ENCODE assay signal across 9 mouse cellular contexts in genomic region chr2:14054716-14055115, GRCm38 (mm10). TPM values are rescaled to one million over a fixed set of nuclear protein-coding genes. Genes with fewer than 3 reads are reported as not detected.
A peak's percentile ranks its signal among the peaks of the same experiment; 100 is the strongest.
DNase-seq lines count a peak whose midpoint lies in the region; ATAC-seq and TF ChIP-seq lines count a peak whose summit lies in the region.
"Had no signal": no experiment of that assay in that cellular context is flagged by ENCODE, and none has a peak within 500 bp of the region (broad histone marks: within the 10 kb centered on the region; RNA-seq: fewer than 3 reads in every experiment).

No protein-coding gene starts in this region.

- peak overlapping the region; percentile 68 for H3K4me3 ChIP-seq in heart, embryonic 15.5 days
- peak overlapping the region; percentile 67 for H3K4me3 ChIP-seq in bone marrow, adult 2 months (replicated peaks; ENCODE audit: control insufficient read depth, low read depth, low read length)
- H3K4me3 ChIP-seq in hindbrain, embryonic 14.5 days (replicated peaks; ENCODE audit: low read length), result peak overlapping the region; percentile 83
- H3K4me3 ChIP-seq in midbrain, embryonic 12.5 days, result peak overlapping the region; percentile 74

- no peaks in the 10 kb centered on the region for H3K9me3 ChIP-seq in heart, embryonic 15.5 days (replicated peaks)
- no peaks in the 10 kb centered on the region for H3K9me3 ChIP-seq in hindbrain, embryonic 14.5 days (ENCODE audit: control insufficient read depth, low read length)
- no peaks in the 10 kb centered on the region for H3K9me3 ChIP-seq in midbrain, embryonic 12.5 days

- peak overlapping the region; percentile 78 for H3K4me2 ChIP-seq in heart, embryonic 15.5 days
- peak overlapping the region; percentile 75 for H3K4me2 ChIP-seq in hindbrain, embryonic 14.5 days (replicated peaks)
- H3K4me2 ChIP-seq in midbrain, embryonic 12.5 days (replicated peaks), result peak overlapping the region; percentile 74

- peak overlapping the region; percentile 76 for H3K9ac ChIP-seq in heart, embryonic 15.5 days
- H3K9ac ChIP-seq in hindbrain, embryonic 14.5 days, result peak overlapping the region; percentile 93
- H3K9ac ChIP-seq in midbrain, embryonic 12.5 days (replicated peaks), result peak overlapping the region; percentile 76

- H3K27me3 ChIP-seq in heart, embryonic 15.5 days, result no peaks in the 10 kb centered on the region
- no peaks in the 10 kb centered on the region for H3K27me3 ChIP-seq in hindbrain, embryonic 14.5 days (ENCODE audit: control insufficient read depth, insufficient read depth, low read length)
- no peaks in the 10 kb centered on the region; the same call in 1 of the 2 replicates for H3K27me3 ChIP-seq in midbrain, embryonic 12.5 days

- ATAC-seq in heart, embryonic 15.5 days (replicated peaks; ENCODE audit: insufficient number of reproducible peaks, insufficient read depth, low FRiP score, low read depth), result no peak
- 0 out of 2 replicates have a peak, but pooled peaks have one; percentile 3 for ATAC-seq in hindbrain, embryonic 14.5 days (ENCODE audit: low FRiP score)
- ATAC-seq in midbrain, embryonic 12.5 days (ENCODE audit: low FRiP score, low read depth), result peak; percentile 17

- TF ChIP-seq CTCF in bone marrow, adult 2 months (IDR thresholded peaks at IDR 0.05; ENCODE audit: control insufficient read depth, insufficient read depth, low read length), result no peak

- TF ChIP-seq POLR2A in bone marrow, adult 2 months (IDR thresholded peaks at IDR 0.05; ENCODE audit: borderline replicate concordance, control insufficient read depth, low read depth, low read length), result no peak

- H3K4me1 ChIP-seq in heart, embryonic 15.5 days (replicated peaks), result peaks cover 11% of the 10 kb centered on the region
- H3K4me1 ChIP-seq in bone marrow, adult 2 months (ENCODE audit: control insufficient read depth, insufficient read depth, low read length), result no peaks in the 10 kb centered on the region
- peaks cover 12% of the 10 kb centered on the region; the same call in 1 of the 2 replicates for H3K4me1 ChIP-seq in hindbrain, embryonic 14.5 days (replicated peaks; ENCODE audit: control insufficient read depth, insufficient read depth, low read length)
- 0 out of 2 replicates have a peak, but pooled peaks cover 14% of the 10 kb centered on the region for H3K4me1 ChIP-seq in midbrain, embryonic 12.5 days

- 6% methylated on average over 6 of the region's 6 CpGs for WGBS in heart, embryonic 15.5 days
- 6% methylated on average over 6 of the region's 6 CpGs for WGBS in bone marrow, adult 2 months
- WGBS in hindbrain, embryonic 14.5 days, result 5% methylated on average over 6 of the region's 6 CpGs
- WGBS in midbrain, embryonic 12.5 days, result 5% methylated on average over 6 of the region's 6 CpGs

- H3K27ac ChIP-seq in heart, embryonic 15.5 days, result peak overlapping the region; percentile 99
- peak overlapping the region; percentile 43; the same call in 1 of the 2 replicates for H3K27ac ChIP-seq in bone marrow, adult 2 months (ENCODE audit: control insufficient read depth, insufficient read depth, low read depth, low read length, poor library complexity)
- H3K27ac ChIP-seq in hindbrain, embryonic 14.5 days, result peak overlapping the region; percentile 97
- H3K27ac ChIP-seq in midbrain, embryonic 12.5 days (replicated peaks), result peak overlapping the region; percentile 88

- no peaks in the 10 kb centered on the region for H3K36me3 ChIP-seq in heart, embryonic 15.5 days
- no peaks in the 10 kb centered on the region for H3K36me3 ChIP-seq in hindbrain, embryonic 14.5 days (replicated peaks; ENCODE audit: control insufficient read depth, insufficient read depth)
- H3K36me3 ChIP-seq in midbrain, embryonic 12.5 days, result no peaks in the 10 kb centered on the region

- DNase-seq in heart, adult 9 months (ENCODE audit: low spot score in 2 of 2), result no peak
- DNase-seq in hindbrain, embryonic 14.5 days (ENCODE audit: low spot score), result no peak
- DNase-seq in layer of hippocampus, postnatal 36 days, result no peak
- no peak for DNase-seq in urinary bladder, adult 18-20 months (ENCODE audit: low spot score in 2 of 2)
- no peak for DNase-seq in ovary, postnatal 14 days (ENCODE audit: low spot score)

RNA-seq across cellular contexts. Expression of gene Hacd1, which starts 1.2 kb away (rescaled TPM):
- polyA plus RNA-seq in heart, embryonic 15.5 days (2015; fragmentation: Nextera tagmentation; extraction: Ambion mirVana), result 188 and 228 TPM in 2 replicates
- polyA plus RNA-seq in bone marrow, adult 2 months (2011; ENCODE audit: insufficient read depth, insufficient read length, low replicate concordance, missing spikeins), result 9.6 and 36.4 TPM in 2 replicates
- 89.4 and 97.6 TPM in 2 replicates for polyA plus RNA-seq in hindbrain, embryonic 14.5 days (2014; fragmentation: Nextera tagmentation; extraction: Ambion mirVana)
- 37.6 and 40.5 TPM in 2 replicates for polyA plus RNA-seq in midbrain, embryonic 12.5 days (2016; fragmentation: Nextera tagmentation; extraction: Ambion mirVana)
- 10 to 100 TPM; 17.7 to 17.8 TPM for total RNA-seq in layer of hippocampus, postnatal 36 days (2021)
- total RNA-seq: neutrophil, adult 5-6 weeks had no signal

RNA-seq across cellular contexts. Expression of gene Stam, which starts 19.2 kb away (rescaled TPM):
- polyA plus RNA-seq in heart, embryonic 15.5 days (2015; fragmentation: Nextera tagmentation; extraction: Ambion mirVana), result 50.0 and 62.5 TPM in 2 replicates
- polyA plus RNA-seq in bone marrow, adult 2 months (2011; ENCODE audit: insufficient read depth, insufficient read length, low replicate concordance, missing spikeins), result 6.2 and 18.2 TPM in 2 replicates
- polyA plus RNA-seq in hindbrain, embryonic 14.5 days (2014; fragmentation: Nextera tagmentation; extraction: Ambion mirVana), result 134 and 162 TPM in 2 replicates
- polyA plus RNA-seq in midbrain, embryonic 12.5 days (2016; fragmentation: Nextera tagmentation; extraction: Ambion mirVana), result 100 and 101 TPM in 2 replicates
- 100 to 1,000 TPM in 1 of 2 experiments, 10 to 100 TPM in 1; 99.8 to 102 TPM for total RNA-seq in layer of hippocampus, postnatal 36 days (2021)

Comparison
In these comparisons a context has a peak if more than half of its experiments do, and no peak if none do; other contexts are left out.
1. H3K27ac ChIP-seq: peak in every context shown above with its lines; median percentile 99 in heart, embryonic 15.5 days; 97 in hindbrain, embryonic 14.5 days; 88 in midbrain, embryonic 12.5 days; 43 in bone marrow, adult 2 months.